Mouse (Mus musculus): ENCODE measurements around the gene Slc30a7.
"Not testable (repeated sequence)": the region's sequence is repeated elsewhere in the genome, so short reads cannot be mapped to it uniquely, and the experiment has no call there.

Gene Slc30a7

GRCm38 (mm10) chr3:115944376-115944775 lies 62.8 kb downstream of the Slc30a7 start:
- DNase-seq = no peak

- DNase-seq = no peak
Measured at GRCm38 (mm10) chr3:115941464-115941863, 65.7 kb downstream of the Slc30a7 start.

GRCm38 (mm10) chr3:115940510-115940909 lies 66.7 kb downstream of the Slc30a7 start:
- no peak for DNase-seq

DNA sequence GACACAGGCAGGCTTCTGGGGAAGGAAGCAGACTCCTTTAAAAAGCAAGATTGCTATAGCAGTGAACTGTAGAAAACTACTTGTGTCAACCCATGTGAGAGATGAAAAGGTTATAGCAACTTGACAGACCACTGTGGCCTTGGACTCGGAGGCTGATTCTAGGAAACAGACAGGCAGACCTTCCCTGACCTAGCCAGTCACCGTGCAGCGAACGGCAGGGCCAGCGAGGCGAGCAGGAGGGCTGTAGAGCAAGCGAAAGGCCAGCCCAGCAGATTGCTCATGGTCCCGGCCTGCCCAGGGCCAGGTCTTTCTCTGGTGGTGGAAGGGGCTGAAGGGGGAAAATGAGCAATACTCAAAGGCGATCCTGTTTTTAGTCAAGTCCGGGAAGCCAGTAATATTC lies 69.4 kb downstream of the Slc30a7 start:
- no peak for DNase-seq

DNA sequence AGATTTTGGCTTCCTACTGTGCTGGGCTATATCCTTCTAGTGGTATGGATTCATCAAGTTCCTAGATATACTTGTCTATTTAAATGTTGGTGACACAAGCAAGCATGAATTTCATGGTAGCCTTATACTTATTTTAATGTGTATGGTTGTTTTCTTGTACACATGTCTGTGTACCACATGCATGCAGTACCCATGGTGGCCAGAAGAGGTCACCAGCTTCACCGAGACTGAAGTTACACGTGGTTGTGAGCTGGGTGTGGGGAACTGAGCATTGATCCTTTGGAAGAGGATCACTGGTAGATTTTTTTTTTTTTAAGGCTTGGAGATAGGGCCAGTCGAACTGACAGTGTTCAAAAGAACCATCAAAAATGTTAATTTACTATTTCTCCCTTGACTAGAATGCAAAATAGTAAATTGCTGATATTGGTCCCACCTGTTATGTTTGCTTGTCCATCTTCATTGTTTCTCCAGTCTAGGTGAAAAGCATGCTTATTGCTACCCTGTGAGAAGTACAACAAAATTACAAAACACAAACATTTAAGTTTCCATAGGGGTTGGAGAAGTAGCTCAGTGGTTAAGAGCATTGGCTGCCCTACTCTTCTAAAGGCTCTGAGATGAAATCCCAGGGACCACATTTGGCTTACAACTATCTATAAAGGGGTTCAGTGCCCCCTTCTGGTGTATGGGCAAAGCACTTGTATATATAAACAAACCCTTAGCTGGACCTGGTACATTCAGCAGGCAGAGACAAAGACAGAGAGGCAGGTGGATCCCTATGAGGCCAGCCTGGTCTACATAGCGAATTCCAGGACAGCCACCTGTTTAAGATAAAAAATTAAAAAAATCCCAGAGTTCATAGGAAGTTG lies 70.2 kb downstream of the Slc30a7 start:
- peak; percentile 76 for DNase-seq

DNA sequence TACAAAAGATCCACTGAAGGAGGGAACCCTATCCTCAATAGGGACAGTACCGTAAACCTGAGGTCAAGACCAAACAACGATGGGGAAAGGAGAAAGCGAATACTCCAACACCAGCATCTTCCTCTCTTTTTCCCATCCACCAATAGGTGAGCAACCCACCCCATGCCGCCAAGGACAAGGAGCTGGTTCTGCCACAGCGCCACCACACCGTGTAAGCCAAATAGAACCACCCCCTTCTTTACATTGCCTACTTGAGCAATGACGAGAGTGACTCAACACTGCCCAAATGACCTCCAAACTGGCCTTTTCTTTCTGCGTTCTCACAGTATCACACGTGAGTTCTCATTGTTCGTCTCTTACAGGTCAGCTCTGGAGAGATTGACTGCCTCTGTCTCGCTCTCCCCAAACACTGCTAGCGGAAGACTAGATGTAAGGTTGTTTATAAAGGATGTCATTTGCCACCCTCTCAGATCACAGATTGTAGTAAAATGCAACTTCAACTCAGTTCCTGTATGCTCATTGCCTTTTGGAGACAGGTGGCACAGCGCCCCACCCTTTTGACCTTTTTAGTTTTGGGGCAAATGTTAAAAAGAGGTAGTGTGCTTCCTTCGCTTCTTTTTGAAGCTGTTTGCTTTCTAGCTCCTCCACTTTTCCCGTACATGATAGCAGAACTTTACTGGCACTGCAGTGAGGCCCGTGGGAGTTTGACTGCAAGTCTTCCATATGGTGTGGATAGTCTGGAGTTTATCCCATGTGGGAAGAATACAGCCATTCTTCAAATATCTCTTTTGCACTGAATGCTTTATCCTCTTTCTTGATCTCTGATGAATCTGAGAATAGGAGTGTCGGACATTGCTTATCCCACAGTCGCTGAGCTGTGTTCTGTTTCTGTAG lies 73.7 kb downstream of the Slc30a7 start:
- DNase-seq = no peak

DNA sequence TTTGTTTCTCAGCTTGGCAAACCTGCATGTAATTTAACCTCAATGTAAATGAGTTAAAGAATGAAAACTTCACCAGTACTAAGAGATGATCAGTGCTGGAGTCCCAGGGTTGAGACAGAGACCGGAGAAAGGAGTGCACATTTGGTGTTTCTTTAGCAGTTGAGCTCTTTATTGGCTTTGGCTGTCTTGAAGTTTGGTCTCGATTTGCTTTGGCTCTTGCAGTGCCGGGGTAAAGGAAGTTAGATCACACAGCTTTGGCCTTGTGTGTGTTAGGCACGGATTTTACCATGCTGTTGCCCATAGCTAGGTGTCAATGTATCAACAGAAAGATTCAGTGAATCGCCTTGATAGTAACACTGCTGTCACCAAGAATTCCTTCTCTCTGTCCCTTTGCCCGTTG lies 75.5 kb downstream of the Slc30a7 start:
- DNase-seq = no peak

DNA sequence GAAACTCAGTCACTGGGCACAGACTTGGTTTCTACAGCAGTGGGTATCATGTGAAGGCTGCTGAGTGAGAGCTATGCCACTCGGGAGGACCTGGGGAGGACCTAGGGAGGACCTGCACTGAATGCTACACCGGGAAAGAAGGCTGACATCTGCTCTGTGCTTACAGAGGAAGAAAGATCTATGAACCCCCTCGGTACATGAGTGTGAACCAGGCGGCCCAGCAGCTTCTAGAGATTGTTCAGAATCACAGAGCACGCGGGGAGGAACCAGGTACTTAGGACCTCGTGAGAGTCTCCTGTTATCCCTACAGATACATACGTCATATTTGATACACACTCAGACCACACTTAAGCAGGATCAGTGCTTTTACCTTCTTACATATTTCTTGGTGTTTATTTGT lies 80.7 kb downstream of the Slc30a7 start:
- no peak for DNase-seq

DNA sequence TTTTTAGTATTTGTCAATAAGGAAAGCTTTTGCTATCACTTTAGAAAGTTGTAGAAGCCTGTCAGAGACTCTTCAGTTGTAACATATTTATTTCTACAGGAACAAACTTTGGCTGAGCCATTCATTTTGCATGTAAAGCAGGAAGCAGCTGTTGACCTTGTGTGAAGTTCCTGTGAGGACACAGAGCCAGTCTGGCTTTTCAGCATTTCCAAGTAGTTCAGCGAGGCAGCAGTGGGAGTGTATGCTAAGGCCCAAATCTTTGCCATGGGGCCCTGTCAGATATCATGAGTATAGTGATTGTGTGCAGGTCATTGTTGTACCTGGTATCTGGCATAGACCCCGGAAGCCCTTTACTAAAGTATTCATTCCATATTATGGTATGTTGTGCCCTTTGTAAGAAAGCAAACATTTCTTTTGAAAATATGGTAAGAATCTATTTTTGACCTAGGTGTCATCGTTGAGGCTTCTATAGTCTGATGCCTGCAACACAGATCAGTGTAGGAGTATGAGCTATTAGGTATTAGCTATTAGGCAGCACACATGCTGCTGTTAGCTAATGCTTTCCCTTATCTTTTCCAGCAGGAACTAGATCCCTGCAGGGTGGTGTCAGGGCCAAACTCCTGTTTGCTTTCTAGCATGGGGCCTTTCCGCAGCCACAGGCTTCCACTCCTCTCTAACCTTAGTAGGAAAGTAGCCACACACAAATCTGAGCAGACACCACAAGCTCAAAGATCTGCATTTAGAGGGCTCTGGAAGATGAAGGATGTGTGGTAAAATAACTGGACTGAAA lies 82.6 kb downstream of the Slc30a7 start:
- DNase-seq = peak; percentile 19

DNA sequence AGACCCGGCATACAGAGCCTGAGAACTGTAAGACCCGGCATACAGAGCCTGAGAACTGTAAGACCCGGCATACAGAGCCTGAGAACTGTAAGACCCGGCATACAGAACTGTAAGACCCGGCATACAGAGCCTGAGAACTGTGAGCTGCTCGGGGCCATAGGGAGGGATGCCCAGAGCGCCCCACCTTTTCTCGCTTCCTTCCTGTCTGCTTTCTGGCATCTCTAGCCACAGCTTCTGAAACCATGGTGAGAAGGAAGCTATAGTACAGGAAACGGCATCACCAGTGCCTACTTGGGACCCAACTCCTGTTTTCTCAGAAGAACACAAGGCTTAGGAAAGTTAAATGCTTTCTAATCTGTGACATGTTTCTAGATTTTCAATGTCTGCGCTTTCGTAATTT lies 99.8 kb downstream of the Slc30a7 start:
- not testable (repeated sequence) for DNase-seq

DNA sequence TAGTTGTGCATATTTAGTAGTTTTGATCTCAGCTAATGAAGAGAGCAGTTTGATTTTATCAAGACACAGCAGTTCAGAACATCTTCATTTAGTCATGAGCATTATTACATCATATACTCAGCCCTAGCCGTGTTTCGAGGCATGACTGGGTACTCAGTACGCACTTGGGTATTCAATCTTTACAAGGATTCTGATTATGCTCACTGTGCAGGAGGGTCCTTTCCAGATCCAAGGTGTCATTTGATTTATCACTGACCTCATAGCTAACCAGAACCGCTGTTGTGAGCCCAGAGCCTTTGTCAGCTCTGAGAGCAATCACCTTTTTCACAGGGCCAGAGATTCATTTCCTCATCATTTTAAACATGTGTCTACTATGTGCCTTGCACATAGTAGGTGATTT lies 101.6 kb downstream of the Slc30a7 start:
- DNase-seq = no peak

GRCm38 (mm10) chr3:115905067-115905466 lies 102.1 kb downstream of the Slc30a7 start:
- DNase-seq = no peak

DNA sequence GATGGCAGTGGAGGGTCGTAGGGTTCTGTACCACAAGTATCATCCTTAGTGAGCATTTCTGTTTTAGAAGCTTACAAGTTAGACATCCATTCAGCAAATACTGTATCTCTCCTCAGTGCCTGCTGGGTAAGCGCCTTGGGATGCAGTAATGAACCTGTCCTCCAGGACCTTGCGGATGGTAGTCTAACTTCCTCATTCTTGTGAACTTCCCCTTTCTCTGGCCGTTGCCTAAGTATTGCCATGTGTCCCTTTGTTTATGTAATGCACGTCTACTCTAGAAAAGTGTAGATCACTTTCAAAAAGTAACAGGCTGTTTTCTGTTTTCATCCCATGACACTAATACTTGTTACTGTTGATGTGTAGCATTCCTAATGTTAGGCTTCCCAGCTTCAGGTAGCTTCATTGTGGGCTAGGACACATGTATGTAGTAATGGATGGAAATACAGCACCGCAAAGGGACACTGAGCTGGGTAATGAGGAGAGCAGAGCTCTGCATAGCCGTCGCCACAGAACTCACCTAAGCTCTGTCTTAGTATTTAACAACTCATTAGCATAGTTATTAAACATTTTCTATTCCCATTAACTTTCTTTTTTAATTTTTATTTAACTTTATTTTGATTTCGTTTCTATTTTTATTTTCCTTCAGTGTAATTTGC lies 104.8 kb downstream of the Slc30a7 start:
- no peak for DNase-seq

DNA sequence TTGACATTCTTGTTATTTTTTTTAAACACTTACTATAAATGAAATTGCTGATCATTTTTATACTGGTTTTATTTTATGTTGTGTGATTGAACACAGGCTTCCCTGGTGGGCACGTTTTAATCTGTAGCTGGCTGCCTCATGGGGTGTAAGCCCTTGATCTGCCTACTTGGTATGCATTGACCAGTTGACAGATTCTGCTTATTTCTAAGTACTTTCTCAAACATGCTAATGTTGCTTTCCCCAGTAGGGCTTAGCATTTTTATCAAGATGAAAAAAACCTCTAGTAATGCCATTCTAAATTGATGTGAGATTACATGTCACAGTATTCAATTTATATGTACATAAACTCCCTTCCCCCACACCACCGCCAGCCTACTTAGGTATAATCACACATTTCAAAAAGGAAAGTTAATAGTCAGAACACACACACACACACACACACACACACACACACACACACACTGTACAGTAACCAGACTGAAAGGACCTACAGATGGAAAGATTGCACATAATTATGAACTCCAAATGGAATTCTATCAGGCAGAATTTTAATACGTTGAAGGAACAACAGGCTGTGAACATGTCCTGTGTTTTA lies 108.8 kb downstream of the Slc30a7 start:
- no peak for DNase-seq

GRCm38 (mm10) chr3:115893166-115893565 lies 114.0 kb downstream of the Slc30a7 start:
- no peak for DNase-seq

DNA sequence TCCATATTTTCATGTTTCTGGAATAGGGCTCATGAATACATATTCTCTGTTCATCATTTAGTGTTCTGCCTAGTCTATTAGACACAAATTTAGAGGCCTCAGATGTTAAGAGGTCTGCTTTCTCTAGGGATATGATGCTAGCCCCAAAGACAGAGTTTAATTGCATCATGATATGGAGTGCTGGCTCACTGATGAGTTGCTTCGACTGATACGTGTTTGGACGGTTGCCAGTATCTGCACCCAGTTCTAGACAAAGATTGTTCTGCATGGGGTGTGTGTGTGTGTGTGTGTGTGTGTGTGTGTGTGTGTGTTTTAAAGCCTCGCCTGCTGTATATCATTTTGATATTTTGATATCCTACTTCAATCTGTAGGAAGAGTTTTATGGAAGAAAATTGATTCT lies 114.9 kb downstream of the Slc30a7 start:
- no peak for DNase-seq
